ENCODE assay signal across 20 mouse cellular contexts in genomic region chr9:62237381-62237980, GRCm38 (mm10). TPM values are rescaled to one million over a fixed set of nuclear protein-coding genes. Genes with fewer than 3 reads are reported as not detected.
DNase-seq lines count a peak whose midpoint lies in the region; ATAC-seq and TF ChIP-seq lines count a peak whose summit lies in the region.
"Had no signal": no experiment of that assay in that cellular context is flagged by ENCODE, and none has a peak within 500 bp of the region (broad histone marks: within the 10 kb centered on the region; RNA-seq: fewer than 3 reads in every experiment).

No protein-coding gene starts in this region.

- H3K27me3 ChIP-seq in forebrain, embryonic 12.5 days = no peaks in the 10 kb centered on the region
- no peaks in the 10 kb centered on the region for H3K27me3 ChIP-seq in forebrain, embryonic 14.5 days (replicated peaks; ENCODE audit: control insufficient read depth, insufficient read depth, low read length)
- no peaks in the 10 kb centered on the region for H3K27me3 ChIP-seq in hindbrain, embryonic 13.5 days
- H3K27me3 ChIP-seq in hindbrain, embryonic 11.5 days (ENCODE audit: control insufficient read depth, insufficient read depth, low read length) = no peaks in the 10 kb centered on the region
- no peaks in the 10 kb centered on the region for H3K27me3 ChIP-seq in embryonic facial prominence, embryonic 15.5 days
- no peaks in the 10 kb centered on the region for H3K27me3 ChIP-seq in midbrain, postnatal 0 days (ENCODE audit: insufficient read depth, low read length)
- H3K27me3 ChIP-seq: lung, embryonic 15.5 days had no signal

- 53% methylated on average over 9 of the region's 9 CpGs for WGBS in forebrain, embryonic 12.5 days
- whole genome bisulfite sequencing in forebrain, embryonic 14.5 days = 37% methylated on average over 9 of the region's 9 CpGs
- WGBS in hindbrain, embryonic 13.5 days = 48% methylated on average over 9 of the region's 9 CpGs
- 61% methylated on average over 9 of the region's 9 CpGs for WGBS in hindbrain, embryonic 11.5 days
- 50% methylated on average over 9 of the region's 9 CpGs for WGBS in embryonic facial prominence, embryonic 15.5 days
- WGBS in midbrain, postnatal 0 days = 50% methylated on average over 9 of the region's 9 CpGs

- no peak overlapping the region for H3K9ac ChIP-seq in forebrain, embryonic 12.5 days
- H3K9ac ChIP-seq in forebrain, embryonic 14.5 days (ENCODE audit: low read length) = no peak overlapping the region
- no peak overlapping the region; the same call in 1 of the 2 replicates for H3K9ac ChIP-seq in hindbrain, embryonic 13.5 days
- H3K9ac ChIP-seq in hindbrain, embryonic 11.5 days (ENCODE audit: low read depth, low read length) = no peak overlapping the region
- H3K9ac ChIP-seq in embryonic facial prominence, embryonic 15.5 days = no peak overlapping the region
- H3K9ac ChIP-seq in midbrain, postnatal 0 days (replicated peaks; ENCODE audit: low read length, poor library complexity, severe bottlenecking) = no peak overlapping the region
- H3K9ac ChIP-seq: lung, embryonic 15.5 days had no signal

- 0 out of 2 replicates have a peak overlapping the region, but pooled peaks have one; percentile 13 for H3K27ac ChIP-seq in forebrain, embryonic 12.5 days
- H3K27ac ChIP-seq in forebrain, embryonic 14.5 days (ENCODE audit: low read depth, low read length) = no peak overlapping the region
- peak overlapping the region; percentile 36 for H3K27ac ChIP-seq in hindbrain, embryonic 13.5 days
- H3K27ac ChIP-seq in hindbrain, embryonic 11.5 days (ENCODE audit: low read depth, low read length) = no peak overlapping the region
- H3K27ac ChIP-seq in embryonic facial prominence, embryonic 15.5 days (replicated peaks) = no peak overlapping the region
- 0 out of 2 replicates have a peak overlapping the region, but pooled peaks have one; percentile 26 for H3K27ac ChIP-seq in midbrain, postnatal 0 days (ENCODE audit: low read depth, low read length)
- H3K27ac ChIP-seq: lung, embryonic 15.5 days had no signal

- H3K4me1 ChIP-seq in forebrain, embryonic 12.5 days = peaks cover 5% of the 10 kb centered on the region; the same call in 1 of the 2 replicates
- no peaks in the 10 kb centered on the region for H3K4me1 ChIP-seq in forebrain, embryonic 14.5 days (ENCODE audit: control insufficient read depth, insufficient read depth, low read length)
- peaks cover 21% of the 10 kb centered on the region for H3K4me1 ChIP-seq in hindbrain, embryonic 13.5 days (replicated peaks)
- no peaks in the 10 kb centered on the region for H3K4me1 ChIP-seq in hindbrain, embryonic 11.5 days (replicated peaks; ENCODE audit: control insufficient read depth, insufficient read depth, low read length)
- H3K4me1 ChIP-seq in embryonic facial prominence, embryonic 15.5 days = 0 out of 2 replicates have a peak, but pooled peaks cover 10% of the 10 kb centered on the region
- H3K4me1 ChIP-seq in midbrain, postnatal 0 days (ENCODE audit: insufficient read depth, low read length) = 0 out of 2 replicates have a peak, but pooled peaks cover 7% of the 10 kb centered on the region
- H3K4me1 ChIP-seq: lung, embryonic 15.5 days had no signal

- no peaks in the 10 kb centered on the region for H3K9me3 ChIP-seq in forebrain, embryonic 12.5 days
- H3K9me3 ChIP-seq in forebrain, embryonic 14.5 days (replicated peaks; ENCODE audit: control insufficient read depth, low read length) = no peaks in the 10 kb centered on the region
- H3K9me3 ChIP-seq in hindbrain, embryonic 13.5 days = no peaks in the 10 kb centered on the region
- no peaks in the 10 kb centered on the region for H3K9me3 ChIP-seq in hindbrain, embryonic 11.5 days (ENCODE audit: control insufficient read depth, low read length)
- H3K9me3 ChIP-seq in embryonic facial prominence, embryonic 15.5 days (replicated peaks) = no peaks in the 10 kb centered on the region
- H3K9me3 ChIP-seq in midbrain, postnatal 0 days (ENCODE audit: low read length) = no peaks in the 10 kb centered on the region
- H3K9me3 ChIP-seq: lung, embryonic 15.5 days had no signal

- TF ChIP-seq CTCF in midbrain, postnatal 0 days (IDR thresholded peaks at IDR 0.05) = no peak

- no peak overlapping the region for H3K4me2 ChIP-seq in forebrain, embryonic 12.5 days
- H3K4me2 ChIP-seq in forebrain, embryonic 14.5 days (ENCODE audit: low read length) = no peak overlapping the region
- no peak overlapping the region for H3K4me2 ChIP-seq in hindbrain, embryonic 13.5 days
- no peak overlapping the region for H3K4me2 ChIP-seq in hindbrain, embryonic 11.5 days (replicated peaks; ENCODE audit: low read depth, low read length)
- H3K4me2 ChIP-seq in embryonic facial prominence, embryonic 15.5 days (replicated peaks) = no peak overlapping the region
- H3K4me2 ChIP-seq in midbrain, postnatal 0 days (ENCODE audit: low read depth, low read length, poor library complexity, severe bottlenecking) = no peak overlapping the region
- H3K4me2 ChIP-seq: lung, embryonic 15.5 days had no signal

- no peak for ATAC-seq in forebrain, embryonic 12.5 days (ENCODE audit: low FRiP score)
- ATAC-seq in forebrain, embryonic 14.5 days = no peak
- no peak for ATAC-seq in hindbrain, embryonic 13.5 days (ENCODE audit: low FRiP score)
- ATAC-seq in hindbrain, embryonic 11.5 days (ENCODE audit: low FRiP score) = no peak
- ATAC-seq in embryonic facial prominence, embryonic 15.5 days (ENCODE audit: insufficient number of reproducible peaks, low FRiP score, low TSS enrichment, low read depth) = 0 out of 2 replicates have a peak, but pooled peaks have one; percentile 24
- ATAC-seq in midbrain, postnatal 0 days (ENCODE audit: low FRiP score) = no peak

- H3K4me3 ChIP-seq in forebrain, embryonic 12.5 days (replicated peaks) = no peak overlapping the region
- H3K4me3 ChIP-seq in forebrain, embryonic 14.5 days (ENCODE audit: low read depth, low read length) = no peak overlapping the region
- H3K4me3 ChIP-seq in hindbrain, embryonic 13.5 days = no peak overlapping the region
- no peak overlapping the region for H3K4me3 ChIP-seq in hindbrain, embryonic 11.5 days (ENCODE audit: low read depth, low read length)
- no peak overlapping the region for H3K4me3 ChIP-seq in embryonic facial prominence, embryonic 15.5 days (replicated peaks)
- no peak overlapping the region for H3K4me3 ChIP-seq in midbrain, postnatal 0 days (ENCODE audit: low read depth, low read length)
- H3K4me3 ChIP-seq: lung, embryonic 15.5 days had no signal

- DNase-seq in forebrain, embryonic 14.5 days (ENCODE audit: low spot score) = no peak
- DNase-seq in hindbrain, embryonic 11.5 days (ENCODE audit: low spot score) = no peak
- DNase-seq in midbrain, postnatal 0 days (ENCODE audit: low spot score) = no peak
- no peak for DNase-seq in left cerebral cortex, adult 18-20 months (ENCODE audit: low spot score in 2 of 2)
- no peak for DNase-seq in cerebellum, postnatal 25 days
- DNase-seq: adrenal gland, postnatal 36 days; cerebellum, postnatal 14 days; heart, postnatal 36 days; kidney, adult 11 months; kidney, postnatal 14 days; right cerebral cortex, postnatal 4 days had no signal

- no peaks in the 10 kb centered on the region for H3K36me3 ChIP-seq in forebrain, embryonic 12.5 days (replicated peaks)
- no peaks in the 10 kb centered on the region for H3K36me3 ChIP-seq in forebrain, embryonic 14.5 days (ENCODE audit: control insufficient read depth, insufficient read depth, low read length)
- H3K36me3 ChIP-seq in hindbrain, embryonic 13.5 days = no peaks in the 10 kb centered on the region
- no peaks in the 10 kb centered on the region for H3K36me3 ChIP-seq in hindbrain, embryonic 11.5 days (ENCODE audit: control insufficient read depth, insufficient read depth, low read length)
- H3K36me3 ChIP-seq in embryonic facial prominence, embryonic 15.5 days = no peaks in the 10 kb centered on the region
- no peaks in the 10 kb centered on the region for H3K36me3 ChIP-seq in midbrain, postnatal 0 days (ENCODE audit: insufficient read depth, low read length)
- H3K36me3 ChIP-seq: lung, embryonic 15.5 days had no signal

RNA-seq across cellular contexts. Expression of gene Spesp1, which starts 44.5 kb away (rescaled TPM):
- polyA plus RNA-seq in forebrain, embryonic 12.5 days (2016; fragmentation: Nextera tagmentation; extraction: Ambion mirVana) = not detected in 2 replicates
- not detected in 2 replicates for polyA plus RNA-seq in forebrain, embryonic 14.5 days (2014; fragmentation: Nextera tagmentation; extraction: Ambion mirVana)
- not detected in 2 replicates for polyA plus RNA-seq in hindbrain, embryonic 13.5 days (2015; fragmentation: Nextera tagmentation; extraction: Ambion mirVana)
- polyA plus RNA-seq in hindbrain, embryonic 11.5 days (2014; fragmentation: Nextera tagmentation; extraction: Ambion mirVana) = not detected in 2 replicates
- not detected in 2 replicates for polyA plus RNA-seq in embryonic facial prominence, embryonic 15.5 days (2015; fragmentation: Nextera tagmentation; extraction: Ambion mirVana)
- total RNA-seq in midbrain, postnatal 0 days (2014; rRNA removed) = not detected in 2 replicates
- not detected in 2 replicates for polyA plus RNA-seq in midbrain, postnatal 0 days (2015; fragmentation: Nextera tagmentation; extraction: Ambion mirVana)
- total RNA-seq in left cerebral cortex, adult 18-20 months (2021) = not detected
- total RNA-seq: adrenal gland, postnatal 36 days; gastrocnemius, postnatal 4 days; heart, postnatal 36 days; liver, adult 2 months had no signal
- polyA plus RNA-seq: embryonic facial prominence, embryonic 14.5 days; frontal cortex, adult 2 months; liver, adult 2 months; lung, embryonic 15.5 days; thymus, postnatal 0 days had no signal

Comparison
In these comparisons a context has a peak if more than half of its experiments do, and no peak if none do; other contexts are left out.
1. H3K27ac ChIP-seq: peak in forebrain, embryonic 12.5 days (single experiment), hindbrain, embryonic 13.5 days (single experiment) and midbrain, postnatal 0 days (single experiment); none in forebrain, embryonic 14.5 days (single experiment), hindbrain, embryonic 11.5 days (single experiment) and embryonic facial prominence, embryonic 15.5 days (single experiment).